ENCODE assay signal across 26 mouse cellular contexts in genomic region chr19:27091603-27092002, GRCm38 (mm10).
"Had no signal": no experiment of that assay in that cellular context is flagged by ENCODE, and none has a peak within 500 bp of the region (broad histone marks: within the 10 kb centered on the region; RNA-seq: fewer than 3 reads in every experiment).

No protein-coding gene starts in this region.

- H3K27me3 ChIP-seq: embryonic facial prominence, embryonic 12.5 days; embryonic facial prominence, embryonic 13.5 days; embryonic facial prominence, embryonic 15.5 days; forebrain, embryonic 12.5 days; forebrain, embryonic 13.5 days; forebrain, embryonic 15.5 days had no signal

- DNase-seq: cerebellum, adult 9-10 months; cerebellum, adult 9-11 months; cerebellum, postnatal 10 days; cerebellum, postnatal 14 days; cerebellum, postnatal 25 days; cerebellum, postnatal 36 days; embryo, embryonic 11 days; forebrain, postnatal 0 days; gastrocnemius, adult 2 months; gastrocnemius, postnatal 10 days; gastrocnemius, postnatal 14 days; gastrocnemius, postnatal 25 days; gastrocnemius, postnatal 36 days; heart, adult 18-20 months; heart, adult 2 months had no signal

- H3K9me3 ChIP-seq: embryonic facial prominence, embryonic 10.5 days; embryonic facial prominence, embryonic 12.5 days; embryonic facial prominence, embryonic 13.5 days; embryonic facial prominence, embryonic 15.5 days; forebrain, embryonic 10.5 days; forebrain, embryonic 12.5 days; forebrain, embryonic 13.5 days; forebrain, embryonic 15.5 days had no signal

- H3K4me3 ChIP-seq: embryonic facial prominence, embryonic 10.5 days; embryonic facial prominence, embryonic 12.5 days; embryonic facial prominence, embryonic 13.5 days; embryonic facial prominence, embryonic 15.5 days; erythroblast, embryonic 14.5 days; forebrain, embryonic 10.5 days; forebrain, embryonic 12.5 days; forebrain, embryonic 13.5 days; forebrain, embryonic 15.5 days; gastrocnemius, adult 2 months; heart, adult 2 months had no signal

- H3K4me1 ChIP-seq: embryonic facial prominence, embryonic 10.5 days; embryonic facial prominence, embryonic 12.5 days; forebrain, embryonic 10.5 days; forebrain, embryonic 12.5 days; forebrain, embryonic 13.5 days; forebrain, embryonic 15.5 days had no signal

- H3K27ac ChIP-seq: embryonic facial prominence, embryonic 10.5 days; embryonic facial prominence, embryonic 12.5 days; embryonic facial prominence, embryonic 13.5 days; embryonic facial prominence, embryonic 15.5 days; forebrain, embryonic 10.5 days; forebrain, embryonic 12.5 days; forebrain, embryonic 13.5 days; forebrain, embryonic 15.5 days; gastrocnemius, adult 2 months; heart, adult 2 months had no signal

- H3K4me2 ChIP-seq: embryonic facial prominence, embryonic 12.5 days; embryonic facial prominence, embryonic 13.5 days; embryonic facial prominence, embryonic 15.5 days; forebrain, embryonic 12.5 days; forebrain, embryonic 13.5 days; forebrain, embryonic 15.5 days had no signal

- H3K36me3 ChIP-seq: embryonic facial prominence, embryonic 10.5 days; embryonic facial prominence, embryonic 12.5 days; embryonic facial prominence, embryonic 13.5 days; embryonic facial prominence, embryonic 15.5 days; forebrain, embryonic 10.5 days; forebrain, embryonic 12.5 days; forebrain, embryonic 15.5 days had no signal

- H3K9ac ChIP-seq: embryonic facial prominence, embryonic 12.5 days; embryonic facial prominence, embryonic 13.5 days; embryonic facial prominence, embryonic 15.5 days; forebrain, embryonic 12.5 days; forebrain, embryonic 13.5 days; forebrain, embryonic 15.5 days; forebrain, postnatal 0 days had no signal

- ATAC-seq: forebrain, embryonic 13.5 days; forebrain, embryonic 14.5 days; forebrain, embryonic 15.5 days; forebrain, embryonic 16.5 days; forebrain, postnatal 0 days had no signal
